Mouse (Mus musculus) neutrophil, adult 5-6 weeks (primary cell): ENCODE measurements at regions not wholly inside any gene's neighbourhood (a gene's known extent, or its start where the extent isn't known, plus 50 kb on each side); places are given as distances from the start of the nearest gene placed in this dataset.

Source experiments
- ATAC-seq: fragments of 151-379, 151-347 bp; 2 replicates; pipeline ENCODE4 v1.8.0; 2017; ENCODE audit warnings: mild to moderate bottlenecking, moderate TSS enrichment; ENCODE audit not compliant: insufficient number of reproducible peaks, poor library complexity, low FRiP score, severe bottlenecking; ENCODE audit errors: extremely low read depth

DNA sequence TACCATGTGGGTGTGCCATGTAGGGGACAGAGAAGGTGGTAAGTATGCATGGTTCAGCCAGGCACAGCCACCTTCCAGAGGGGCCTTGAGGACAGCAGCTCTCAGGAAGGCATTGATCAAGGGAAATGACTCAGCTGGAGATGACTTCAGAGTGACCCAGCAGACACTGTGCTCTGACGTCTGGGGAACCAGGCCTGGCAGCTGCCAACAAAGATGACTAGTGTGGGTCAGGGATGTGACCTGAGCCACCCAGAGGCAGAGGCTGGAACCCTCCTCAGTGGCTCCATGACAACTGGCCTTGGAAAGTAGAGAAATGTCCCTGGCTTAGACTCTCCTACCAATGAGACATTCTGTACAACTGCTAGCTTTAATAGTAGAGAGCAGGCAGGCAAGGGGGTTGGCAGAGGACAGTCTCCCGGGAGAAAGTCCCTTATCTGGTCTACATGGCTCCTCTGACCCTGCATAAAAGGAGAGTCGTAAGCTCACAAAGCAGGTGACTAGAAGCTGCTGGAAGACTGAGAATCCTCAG is 348.5 kb downstream of the Eipr1 start:
- ATAC-seq, result no peak

GRCm38 (mm10) chr12:29106893-29107719 is 355.5 kb downstream of the Eipr1 start:
- ATAC-seq, result no peak

DNA sequence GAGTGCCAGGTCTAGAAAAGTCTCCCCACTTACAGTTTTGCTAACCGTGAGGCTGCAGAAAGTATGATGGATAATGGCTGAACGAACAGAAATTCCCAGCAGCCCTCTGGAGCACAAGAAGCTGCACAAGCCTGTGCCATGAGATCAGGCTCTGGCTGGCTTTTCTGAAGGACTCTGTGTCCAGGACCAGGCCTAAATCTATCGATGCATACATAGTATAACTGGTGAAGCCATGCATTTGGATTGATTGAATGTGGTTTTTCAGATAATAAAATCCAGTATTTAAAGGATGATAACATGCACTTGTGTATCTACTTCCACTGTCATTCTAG is 356.1 kb downstream of the Eipr1 start:
- no peak for ATAC-seq

DNA sequence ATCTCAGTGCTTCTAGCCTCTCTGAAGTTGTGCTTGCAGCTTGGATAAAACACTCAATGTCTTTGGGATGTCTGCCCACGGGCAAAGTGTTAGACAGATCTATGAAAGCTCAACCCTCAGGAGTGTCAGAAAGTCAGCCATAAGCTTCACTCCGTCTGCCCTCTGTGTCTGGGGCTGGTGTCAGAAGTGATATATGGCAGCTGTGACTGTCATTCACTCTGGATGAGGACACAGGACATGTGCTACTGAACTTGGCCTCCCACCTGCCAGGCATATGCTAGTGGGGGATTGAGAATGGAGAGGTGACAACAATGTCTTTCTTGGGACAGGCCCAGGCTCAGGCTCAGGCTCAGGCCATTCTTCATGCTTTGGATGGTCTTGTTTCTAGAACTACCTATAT is 366.7 kb downstream of the Eipr1 start:
- no peak for ATAC-seq

DNA sequence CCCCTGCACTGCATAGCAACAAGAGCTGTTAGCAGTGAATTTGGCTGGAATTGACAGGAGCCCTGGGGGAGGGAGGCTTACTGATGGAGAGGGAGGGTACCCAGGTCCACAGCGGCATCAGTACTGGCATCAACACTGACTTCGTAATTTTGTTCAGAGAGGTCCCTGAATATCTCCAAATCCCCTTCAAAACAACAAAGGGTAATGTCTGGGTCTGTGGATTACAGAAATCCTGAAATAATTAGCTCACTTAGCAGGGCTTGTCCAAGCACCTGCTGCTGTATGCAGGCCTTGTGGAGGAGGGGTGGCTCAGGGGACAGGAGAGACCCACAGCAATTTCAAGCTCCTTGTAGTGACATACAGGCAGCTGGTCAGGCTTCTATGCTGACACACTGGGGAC is 369.6 kb downstream of the Eipr1 start:
- no peak for ATAC-seq

GRCm38 (mm10) chr12:29122931-29123330 is 371.3 kb downstream of the Eipr1 start:
- ATAC-seq, result no peak

DNA sequence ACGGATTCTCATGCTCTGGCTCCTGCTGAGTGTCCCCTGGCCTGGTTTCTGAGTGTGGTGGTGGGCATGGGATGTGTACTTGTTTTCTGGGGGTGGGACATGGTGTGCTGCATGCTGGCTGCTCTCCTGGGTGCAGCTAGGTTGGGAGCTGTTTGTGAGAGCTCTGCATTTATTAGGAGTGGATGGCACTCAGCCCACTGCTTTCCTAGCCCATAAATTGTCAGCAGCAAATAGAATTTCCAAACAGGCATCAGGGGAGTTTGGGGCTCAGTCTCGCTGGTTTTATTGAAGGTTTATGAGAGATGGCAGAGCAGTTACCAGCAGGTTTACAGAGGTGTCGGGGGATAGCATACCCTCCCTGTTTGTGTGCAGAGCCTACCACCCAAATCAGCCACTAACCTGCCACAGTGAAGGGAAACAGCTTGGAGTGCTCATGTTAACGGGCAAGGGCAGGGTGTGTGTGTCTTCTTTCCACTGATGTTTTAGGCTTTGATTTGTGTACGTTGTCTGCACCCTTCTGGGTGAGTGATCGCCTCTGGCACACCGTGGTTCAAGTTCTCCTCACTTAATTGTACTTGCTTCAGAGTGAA is 372.6 kb downstream of the Eipr1 start:
- no peak for ATAC-seq

DNA sequence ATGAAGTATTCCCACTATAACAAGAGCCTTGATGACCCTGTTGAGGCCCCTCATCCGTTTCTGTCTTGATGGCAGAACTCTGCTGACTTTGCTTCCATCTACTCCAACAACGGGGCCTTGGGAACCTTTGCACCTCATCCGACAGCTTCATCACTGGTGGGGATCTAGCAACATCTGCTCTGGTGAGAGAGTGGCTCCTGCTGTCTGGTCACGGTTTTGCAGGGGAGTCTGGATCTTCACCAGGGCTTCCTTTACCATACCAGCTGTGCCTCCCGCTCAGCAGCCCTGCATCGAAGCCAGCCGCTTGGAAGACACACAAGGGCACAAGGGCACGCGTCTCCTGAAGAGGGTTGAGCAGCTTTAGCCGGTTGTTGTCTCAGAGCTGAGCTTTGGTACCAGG is 377.2 kb downstream of the Eipr1 start:
- no peak for ATAC-seq

DNA sequence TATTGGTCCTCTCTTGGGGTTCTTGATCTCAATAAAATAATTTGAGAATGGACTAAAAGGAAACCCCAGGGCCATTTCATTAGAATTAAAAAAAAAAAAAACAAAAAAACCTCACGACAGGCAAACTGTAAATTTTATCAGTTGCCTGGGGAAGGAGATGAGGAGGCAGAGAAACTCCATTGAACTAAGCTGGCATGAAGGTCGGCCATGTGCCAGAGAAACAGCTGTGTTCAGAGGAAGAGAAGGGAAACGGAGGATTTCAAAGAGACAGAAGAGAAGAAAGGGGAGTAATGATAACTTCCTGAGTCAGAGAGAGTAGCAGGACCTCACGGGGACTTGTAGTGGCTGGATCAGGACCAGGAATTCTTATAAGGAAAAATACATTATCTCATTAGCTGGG is 377.7 kb downstream of the Eipr1 start:
- ATAC-seq, result no peak

DNA sequence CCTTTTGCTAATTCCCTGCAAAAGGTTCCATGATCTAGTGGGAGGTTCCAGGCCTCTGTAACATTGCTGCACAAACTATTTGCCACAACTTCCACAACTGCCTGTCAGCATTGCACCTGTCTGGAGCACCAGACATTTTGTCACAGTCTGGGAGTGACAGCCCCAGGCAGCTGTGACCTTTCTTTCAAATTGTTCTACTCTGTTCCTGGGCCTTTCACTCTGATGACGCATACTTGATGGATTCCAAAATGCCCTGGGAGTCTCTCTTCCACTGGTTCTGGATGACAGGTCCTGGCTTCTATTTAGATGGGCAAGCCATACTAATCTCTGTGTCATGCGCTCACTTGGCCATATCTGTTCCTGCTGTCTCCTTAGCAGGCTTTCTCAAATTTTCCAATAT is 382.7 kb downstream of the Eipr1 start:
- no peak for ATAC-seq

DNA sequence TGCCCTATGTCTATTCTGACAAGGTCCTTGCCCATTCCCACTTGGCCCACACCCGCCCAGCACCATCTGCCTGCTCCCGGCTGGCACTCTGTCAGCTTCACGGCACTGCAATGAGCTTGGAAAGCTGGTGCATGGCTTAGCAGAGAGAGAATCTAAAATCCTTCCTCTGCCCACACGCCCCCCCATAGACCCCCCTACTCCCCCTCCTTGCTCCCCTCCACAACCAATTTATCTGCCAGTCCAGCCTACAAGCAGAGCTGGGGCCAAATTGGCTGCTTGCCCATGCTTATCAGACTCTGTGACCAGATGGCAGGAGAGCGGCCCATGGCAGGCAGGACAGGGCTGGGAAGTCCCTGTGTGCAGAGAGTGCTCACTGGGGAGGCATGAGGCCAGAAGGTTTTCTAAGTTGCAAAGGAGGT is 385.3 kb downstream of the Eipr1 start:
- ATAC-seq, result no peak

DNA sequence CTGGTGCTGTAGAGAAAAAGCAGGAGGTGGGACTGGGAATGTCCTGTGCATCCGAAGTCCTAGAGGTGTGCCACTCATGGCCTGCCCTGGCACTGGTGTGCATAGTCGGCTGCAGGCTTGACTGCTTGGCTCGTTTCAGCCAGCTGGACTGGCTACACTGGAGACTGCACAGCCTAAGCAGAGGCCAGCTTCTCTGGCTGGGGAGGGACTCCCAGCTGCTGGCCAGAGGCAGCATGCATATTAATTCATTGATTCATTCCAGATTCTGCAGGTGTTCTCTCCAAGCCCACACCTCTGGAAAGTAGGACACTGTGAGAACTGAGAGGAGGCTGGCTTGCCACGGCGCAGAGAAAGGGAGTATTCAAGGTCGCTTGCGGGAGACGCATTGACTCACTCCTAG is 385.9 kb downstream of the Eipr1 start:
- no peak for ATAC-seq

DNA sequence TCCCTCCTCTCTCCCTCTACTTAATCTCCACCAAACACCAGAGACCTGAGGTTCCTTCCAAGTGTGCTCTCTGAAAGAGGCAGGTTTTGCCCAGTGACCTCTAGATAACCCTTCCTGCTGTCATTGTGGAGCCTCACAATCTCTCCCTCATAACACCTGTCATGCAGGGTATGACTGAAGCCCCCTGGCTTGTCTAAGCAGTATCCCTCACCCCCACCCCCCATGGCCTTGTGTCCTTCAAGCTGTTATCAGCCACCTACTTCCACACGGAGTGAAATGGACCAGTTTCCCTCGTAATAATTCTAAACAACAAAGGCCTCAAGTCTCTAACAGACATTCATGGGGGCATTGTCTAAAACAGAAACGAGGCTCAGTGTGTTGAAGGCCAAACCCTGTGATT is 387.6 kb upstream of the Myt1l start:
- no peak for ATAC-seq

DNA sequence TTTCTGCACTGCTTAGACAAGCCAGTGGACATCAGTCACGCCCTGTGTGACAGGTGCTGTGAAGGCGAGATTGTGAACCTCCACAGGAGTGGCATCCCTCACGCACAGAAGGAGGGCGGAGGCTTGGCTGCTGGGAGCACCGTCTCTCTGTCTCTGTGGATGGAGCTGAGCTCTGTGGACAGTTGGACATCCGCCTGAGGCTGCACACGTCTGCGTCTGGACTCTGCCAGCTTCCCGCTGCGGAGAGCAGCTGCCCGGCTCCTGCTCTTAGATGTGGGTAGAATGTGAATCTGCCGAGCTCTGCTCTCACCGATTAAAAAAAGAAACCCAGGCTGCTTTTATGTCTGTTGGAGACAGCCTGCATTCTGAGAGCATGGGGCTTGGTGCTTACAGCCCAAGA is 387.1 kb upstream of the Myt1l start:
- no peak for ATAC-seq

- no peak for ATAC-seq
Measured at GRCm38 (mm10) chr12:29141855-29142254, 386.3 kb upstream of the Myt1l start.

DNA sequence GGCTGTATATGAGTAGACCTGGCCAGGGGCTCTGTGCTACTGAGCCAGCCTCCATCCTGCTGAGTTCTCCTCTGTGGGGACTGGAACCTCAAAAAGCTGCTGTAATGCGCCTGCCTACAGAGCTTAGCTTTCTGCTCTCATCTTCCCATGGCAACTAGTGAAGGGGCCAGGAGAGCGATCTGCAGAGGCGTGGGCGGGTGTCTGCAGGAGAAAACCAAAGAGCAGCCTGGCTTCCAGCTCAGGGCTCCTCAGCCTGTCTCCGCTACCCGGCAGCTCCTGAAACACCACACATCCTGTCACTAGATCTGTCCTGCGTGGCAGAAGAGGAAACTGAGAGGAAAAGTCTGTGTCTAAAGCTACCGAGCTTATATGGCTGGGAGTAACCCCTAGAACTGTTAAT is 384.9 kb upstream of the Myt1l start:
- no peak for ATAC-seq

GRCm38 (mm10) chr12:29160920-29161319 is 367.3 kb upstream of the Myt1l start:
- ATAC-seq, result no peak

GRCm38 (mm10) chr12:29161546-29161945 is 366.6 kb upstream of the Myt1l start:
- no peak for ATAC-seq

GRCm38 (mm10) chr12:29164701-29165100 is 363.5 kb upstream of the Myt1l start:
- ATAC-seq, result no peak

DNA sequence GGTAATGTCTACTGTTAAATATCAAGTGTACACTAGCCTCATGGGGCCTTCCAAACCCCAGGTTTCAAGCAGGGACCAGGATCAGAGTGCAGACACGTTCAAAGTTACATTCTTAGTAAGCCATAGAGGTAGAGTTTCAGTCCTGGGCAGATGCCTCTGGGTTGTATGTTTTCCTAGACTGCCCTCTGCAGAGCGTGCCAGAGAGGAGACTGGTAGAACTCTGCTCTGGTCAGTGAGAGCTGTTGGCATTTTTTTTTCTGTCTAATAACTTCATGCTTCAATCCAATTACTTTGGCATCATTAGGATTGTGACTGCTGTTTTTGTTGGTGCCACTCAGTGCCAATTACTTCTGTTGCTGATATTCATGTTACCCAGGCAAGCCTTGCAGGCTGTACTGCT is 361.9 kb upstream of the Myt1l start:
- ATAC-seq, result no peak

DNA sequence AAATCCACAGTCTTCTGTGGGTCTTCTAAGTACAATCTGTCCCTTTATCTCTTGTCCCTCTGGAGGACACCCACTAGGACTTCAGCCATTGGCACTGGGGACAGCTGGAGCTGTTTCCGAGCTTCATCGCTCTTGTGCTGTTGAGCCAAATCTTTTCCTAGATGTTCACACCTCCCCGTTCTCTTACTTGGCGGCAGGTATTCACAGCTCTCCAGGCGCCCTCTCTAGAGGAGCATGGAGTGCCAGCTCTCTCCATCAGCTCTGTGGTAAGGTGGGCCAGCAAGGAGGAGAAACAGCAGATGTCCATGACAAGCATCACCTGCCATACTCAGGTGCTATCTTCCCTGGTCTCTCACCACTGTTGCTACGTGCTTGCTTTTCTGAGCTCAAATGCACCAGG is 360.3 kb upstream of the Myt1l start:
- ATAC-seq, result no peak
